Mouse (Mus musculus): ENCODE measurements around the gene Sytl2. TPM values are rescaled to one million over a fixed set of nuclear protein-coding genes. Genes with fewer than 3 reads are reported as not detected.

Sytl2 gene
- polyA plus RNA-seq, 1 experiment from 2014 or later: 21.9 TPM

DNA sequence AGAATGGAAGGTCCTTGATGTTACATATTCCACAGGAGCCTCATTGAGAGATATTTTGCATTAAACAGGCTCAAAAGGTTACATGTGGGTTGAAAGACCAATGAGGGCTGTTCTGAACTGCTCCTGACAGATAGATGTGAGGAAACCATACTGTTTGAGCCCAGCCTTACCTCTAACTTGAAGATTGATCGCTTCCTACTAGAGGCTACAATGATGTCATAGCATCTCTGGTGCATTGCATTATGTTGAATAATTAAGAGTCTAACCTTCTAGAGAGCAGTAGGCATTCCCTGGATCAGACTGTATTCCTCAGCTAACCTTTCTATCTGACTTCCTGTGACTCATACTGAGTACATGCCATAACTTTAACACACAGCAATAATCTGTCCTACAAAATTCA lies 17.4 kb downstream of the Sytl2 start:
- H3K4me3 ChIP-seq (ENCODE audit: low read depth, low read length): no peak overlapping the region
- no peaks in the 10 kb centered on the region for H3K27me3 ChIP-seq (ENCODE audit: control insufficient read depth, insufficient read depth, low read length)
- 93% methylated on average over 1 of the region's 1 CpGs for WGBS
- H3K27ac ChIP-seq (ENCODE audit: low read length): no peak overlapping the region
- no peaks in the 10 kb centered on the region for H3K4me1 ChIP-seq (ENCODE audit: control insufficient read depth, insufficient read depth, low read length)
- no peak overlapping the region for H3K9ac ChIP-seq (replicated peaks; ENCODE audit: low read depth, low read length)
- no peak overlapping the region for H3K4me2 ChIP-seq (replicated peaks; ENCODE audit: low read depth, low read length)
- no peaks in the 10 kb centered on the region for H3K36me3 ChIP-seq (ENCODE audit: control insufficient read depth, insufficient read depth, low read length)
- H3K9me3 ChIP-seq (ENCODE audit: control insufficient read depth, low read depth, low read length): no peaks in the 10 kb centered on the region
- no peak for ATAC-seq (ENCODE audit: insufficient number of reproducible peaks, insufficient read depth, low FRiP score, low read depth)

DNA sequence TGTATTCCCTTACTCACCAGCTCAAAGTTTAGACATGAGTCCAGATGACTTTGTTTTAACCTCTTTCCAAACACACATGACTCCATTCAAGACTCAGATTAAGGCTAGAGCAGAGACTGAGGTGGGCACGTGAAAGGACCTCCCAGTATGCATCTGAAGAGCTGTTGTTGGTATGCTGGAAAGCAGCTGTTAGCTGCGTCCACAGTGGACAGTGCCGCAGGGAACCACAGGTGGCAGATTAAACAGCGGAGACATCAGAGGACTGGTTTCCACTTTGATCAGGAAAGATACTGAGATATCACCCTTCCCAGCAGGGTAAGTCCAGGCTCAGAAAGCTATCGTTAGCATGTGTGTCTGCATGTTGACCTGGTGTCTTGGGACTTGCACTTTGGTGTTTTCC lies 18.1 kb downstream of the Sytl2 start:
- H3K4me3 ChIP-seq (ENCODE audit: low read depth, low read length): no peak overlapping the region
- no peak for ATAC-seq (ENCODE audit: insufficient number of reproducible peaks, insufficient read depth, low FRiP score, low read depth)
- WGBS: 52% methylated on average over 5 of the region's 5 CpGs

DNA sequence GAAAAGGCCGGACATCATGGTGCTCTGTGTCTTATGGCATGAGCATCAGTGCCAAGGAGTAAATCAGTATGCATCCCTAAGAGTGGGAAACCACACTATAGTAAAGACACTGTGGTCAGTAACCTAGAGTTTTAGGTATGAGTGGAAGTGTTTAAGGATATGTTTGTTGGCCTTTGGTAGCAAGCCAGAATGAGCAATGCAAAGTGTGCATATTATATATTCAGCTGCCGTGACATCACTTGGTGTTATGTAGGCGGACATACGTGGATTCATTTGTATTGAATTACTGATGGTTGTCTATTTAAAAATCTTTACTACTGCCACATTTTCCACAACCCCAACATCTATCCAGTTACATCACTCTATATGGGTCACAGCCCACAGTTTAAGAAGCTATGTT lies 23.1 kb downstream of the Sytl2 start:
- 96% methylated on average over 4 of the region's 4 CpGs for WGBS
- H3K4me1 ChIP-seq (ENCODE audit: control insufficient read depth, insufficient read depth, low read length): no peaks in the 10 kb centered on the region
- no peak for ATAC-seq (ENCODE audit: insufficient number of reproducible peaks, insufficient read depth, low FRiP score, low read depth)

More for the DNA sequence above, 18.1 kb downstream of the Sytl2 start:
- no peak overlapping the region for H3K4me2 ChIP-seq (replicated peaks; ENCODE audit: low read depth, low read length)
- no peaks in the 10 kb centered on the region for H3K4me1 ChIP-seq (ENCODE audit: control insufficient read depth, insufficient read depth, low read length)
- no peaks in the 10 kb centered on the region for H3K9me3 ChIP-seq (ENCODE audit: control insufficient read depth, low read depth, low read length)
- no peak overlapping the region for H3K27ac ChIP-seq (ENCODE audit: low read length)
- no peaks in the 10 kb centered on the region for H3K27me3 ChIP-seq (ENCODE audit: control insufficient read depth, insufficient read depth, low read length)
- H3K9ac ChIP-seq (replicated peaks; ENCODE audit: low read depth, low read length): no peak overlapping the region
- H3K36me3 ChIP-seq (ENCODE audit: control insufficient read depth, insufficient read depth, low read length): no peaks in the 10 kb centered on the region

DNA sequence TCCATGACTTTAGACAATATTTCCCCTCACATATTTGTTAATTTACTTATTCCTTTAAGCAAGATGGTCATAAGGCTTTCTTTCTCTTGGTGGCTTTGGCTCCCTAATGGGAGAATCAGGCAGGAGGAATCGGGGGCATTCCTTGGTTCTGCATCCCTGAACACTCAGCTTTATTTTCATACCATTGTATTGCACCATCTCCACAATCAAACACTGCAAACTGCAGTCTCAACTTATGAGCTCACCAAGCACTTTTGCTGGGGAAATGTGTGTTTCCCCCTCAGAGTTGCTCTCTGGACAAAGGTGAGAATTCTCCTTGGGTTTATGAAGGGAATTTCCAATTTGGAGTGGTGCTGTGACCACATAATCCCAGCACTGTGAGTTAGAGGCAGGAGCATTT lies 28.1 kb downstream of the Sytl2 start:
- no peak for ATAC-seq (ENCODE audit: insufficient number of reproducible peaks, insufficient read depth, low FRiP score, low read depth)
- H3K9me3 ChIP-seq (ENCODE audit: control insufficient read depth, low read depth, low read length): no peaks in the 10 kb centered on the region
- no peak overlapping the region for H3K27ac ChIP-seq (ENCODE audit: low read length)
- H3K36me3 ChIP-seq (ENCODE audit: control insufficient read depth, insufficient read depth, low read length): no peaks in the 10 kb centered on the region
- H3K4me3 ChIP-seq (ENCODE audit: low read depth, low read length): no peak overlapping the region
- no peaks in the 10 kb centered on the region for H3K27me3 ChIP-seq (ENCODE audit: control insufficient read depth, insufficient read depth, low read length)
- no peak overlapping the region for H3K4me2 ChIP-seq (replicated peaks; ENCODE audit: low read depth, low read length)
- H3K9ac ChIP-seq (replicated peaks; ENCODE audit: low read depth, low read length): no peak overlapping the region
- WGBS: 95% methylated on average over 1 of the region's 1 CpGs
- H3K4me1 ChIP-seq (ENCODE audit: control insufficient read depth, insufficient read depth, low read length): no peaks in the 10 kb centered on the region; the same call in 1 of the 2 replicates

More for the DNA sequence above, 23.1 kb downstream of the Sytl2 start:
- Histone ChIP-seq H3K36me3 (ENCODE audit: control insufficient read depth, insufficient read depth, low read length) (no peaks in the 10 kb centered on the region), H3K27me3 (ENCODE audit: control insufficient read depth, insufficient read depth, low read length) (no peaks in the 10 kb centered on the region), H3K27ac (ENCODE audit: low read length) (no peak overlapping the region), H3K4me3 (ENCODE audit: low read depth, low read length) (no peak overlapping the region), H3K9ac (replicated peaks; ENCODE audit: low read depth, low read length) (no peak overlapping the region), H3K4me2 (replicated peaks; ENCODE audit: low read depth, low read length) (no peak overlapping the region), H3K9me3 (ENCODE audit: control insufficient read depth, low read depth, low read length) (no peaks in the 10 kb centered on the region)

DNA sequence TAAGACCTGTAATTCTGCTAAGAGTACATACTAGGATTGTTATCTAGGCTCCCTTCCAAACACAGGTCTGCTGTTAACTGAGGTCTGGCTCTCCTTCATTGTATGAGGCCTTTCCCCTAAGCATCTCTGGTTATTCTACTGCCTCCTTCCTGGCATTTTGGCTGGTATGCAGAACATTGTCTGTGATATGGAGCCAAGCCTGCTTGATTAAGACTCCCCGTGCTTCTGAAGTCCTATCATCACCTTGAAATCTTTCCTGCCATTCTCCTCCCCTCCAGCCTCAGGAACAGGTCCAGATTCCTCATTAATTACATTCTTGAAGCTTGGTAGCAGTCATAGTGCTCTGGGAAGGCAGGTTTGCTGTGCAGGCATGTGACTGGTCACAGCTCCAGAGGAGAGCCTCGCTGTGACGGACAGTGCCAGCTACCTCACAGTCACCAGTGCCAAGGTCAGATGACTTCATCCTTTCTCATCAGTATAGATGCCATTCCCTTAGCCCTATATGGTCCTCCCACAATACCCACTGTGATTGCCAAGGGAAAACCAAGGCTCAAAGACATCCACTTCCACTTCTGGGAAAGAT lies 30.5 kb downstream of the Sytl2 start:
- Histone ChIP-seq H3K27ac (ENCODE audit: low read length) (no peak overlapping the region), H3K9me3 (ENCODE audit: control insufficient read depth, low read depth, low read length) (no peaks in the 10 kb centered on the region), H3K4me3 (ENCODE audit: low read depth, low read length) (no peak overlapping the region), H3K27me3 (ENCODE audit: control insufficient read depth, insufficient read depth, low read length) (no peaks in the 10 kb centered on the region), H3K4me1 (ENCODE audit: control insufficient read depth, insufficient read depth, low read length) (no peaks in the 10 kb centered on the region; the same call in 1 of the 2 replicates), H3K9ac (replicated peaks; ENCODE audit: low read depth, low read length) (no peak overlapping the region), H3K36me3 (ENCODE audit: control insufficient read depth, insufficient read depth, low read length) (no peaks in the 10 kb centered on the region), H3K4me2 (replicated peaks; ENCODE audit: low read depth, low read length) (no peak overlapping the region)
- ATAC-seq (ENCODE audit: insufficient number of reproducible peaks, insufficient read depth, low FRiP score, low read depth): no peak
- WGBS: 83% methylated on average over 3 of the region's 3 CpGs

DNA sequence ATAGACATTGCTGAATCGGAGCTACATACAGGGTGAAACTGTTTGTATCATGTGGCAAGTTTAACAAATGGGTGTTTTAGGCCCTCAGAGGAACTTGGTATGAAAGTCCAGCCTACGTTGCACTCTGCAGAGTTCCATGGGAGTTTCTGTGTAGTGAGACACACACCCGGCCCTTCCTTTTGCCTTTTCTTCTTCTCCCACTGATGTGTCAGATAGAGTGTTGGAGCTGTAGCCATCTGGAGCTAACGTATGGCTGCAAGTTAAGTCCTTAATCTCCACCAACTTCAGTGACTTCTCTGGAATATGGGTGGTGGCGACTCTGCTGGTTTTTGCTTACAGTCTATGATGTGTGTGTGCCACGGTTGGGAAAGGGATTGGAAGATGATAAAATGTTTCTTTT lies 32.3 kb downstream of the Sytl2 start:
- H3K4me3 ChIP-seq (ENCODE audit: low read depth, low read length): no peak overlapping the region

DNA sequence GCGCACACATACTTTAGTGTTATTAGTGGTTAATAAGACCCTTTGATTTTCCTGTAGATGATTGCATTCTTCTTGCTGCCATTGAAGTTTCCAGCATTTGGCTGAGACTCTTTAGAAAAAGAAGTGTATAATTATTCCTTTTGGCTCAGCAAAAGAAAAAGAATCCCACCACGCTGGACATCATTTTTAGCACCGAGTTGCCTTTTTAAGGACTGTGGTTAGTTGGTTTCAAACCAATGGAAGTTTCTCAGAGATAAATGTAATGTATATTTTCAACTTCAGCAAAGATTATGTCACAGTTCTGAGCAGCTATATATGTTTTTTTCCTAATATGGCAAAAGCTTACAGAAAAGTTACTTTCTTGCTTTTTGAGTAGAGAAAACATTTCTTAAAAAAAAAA lies 32.8 kb downstream of the Sytl2 start:
- H3K4me1 ChIP-seq (ENCODE audit: control insufficient read depth, insufficient read depth, low read length): no peaks in the 10 kb centered on the region; the same call in 1 of the 2 replicates
- H3K9me3 ChIP-seq (ENCODE audit: control insufficient read depth, low read depth, low read length): no peaks in the 10 kb centered on the region
- WGBS: 84% methylated on average over 3 of the region's 3 CpGs
- no peaks in the 10 kb centered on the region for H3K36me3 ChIP-seq (ENCODE audit: control insufficient read depth, insufficient read depth, low read length)
- no peak overlapping the region for H3K4me2 ChIP-seq (replicated peaks; ENCODE audit: low read depth, low read length)
- H3K27ac ChIP-seq (ENCODE audit: low read length): no peak overlapping the region
- H3K9ac ChIP-seq (replicated peaks; ENCODE audit: low read depth, low read length): no peak overlapping the region
- no peaks in the 10 kb centered on the region for H3K27me3 ChIP-seq (ENCODE audit: control insufficient read depth, insufficient read depth, low read length)
- H3K4me3 ChIP-seq (ENCODE audit: low read depth, low read length): no peak overlapping the region
- ATAC-seq (ENCODE audit: insufficient number of reproducible peaks, insufficient read depth, low FRiP score, low read depth): no peak

More for the DNA sequence above, 32.3 kb downstream of the Sytl2 start:
- no peak overlapping the region for H3K27ac ChIP-seq (ENCODE audit: low read length)
- WGBS: 71% methylated on average over 6 of the region's 6 CpGs
- no peaks in the 10 kb centered on the region for H3K27me3 ChIP-seq (ENCODE audit: control insufficient read depth, insufficient read depth, low read length)
- no peak overlapping the region for H3K4me2 ChIP-seq (replicated peaks; ENCODE audit: low read depth, low read length)
- H3K9ac ChIP-seq (replicated peaks; ENCODE audit: low read depth, low read length): no peak overlapping the region
- no peaks in the 10 kb centered on the region for H3K36me3 ChIP-seq (ENCODE audit: control insufficient read depth, insufficient read depth, low read length)
- ATAC-seq (ENCODE audit: insufficient number of reproducible peaks, insufficient read depth, low FRiP score, low read depth): no peak
- no peaks in the 10 kb centered on the region for H3K9me3 ChIP-seq (ENCODE audit: control insufficient read depth, low read depth, low read length)
- H3K4me1 ChIP-seq (ENCODE audit: control insufficient read depth, insufficient read depth, low read length): no peaks in the 10 kb centered on the region; the same call in 1 of the 2 replicates

DNA sequence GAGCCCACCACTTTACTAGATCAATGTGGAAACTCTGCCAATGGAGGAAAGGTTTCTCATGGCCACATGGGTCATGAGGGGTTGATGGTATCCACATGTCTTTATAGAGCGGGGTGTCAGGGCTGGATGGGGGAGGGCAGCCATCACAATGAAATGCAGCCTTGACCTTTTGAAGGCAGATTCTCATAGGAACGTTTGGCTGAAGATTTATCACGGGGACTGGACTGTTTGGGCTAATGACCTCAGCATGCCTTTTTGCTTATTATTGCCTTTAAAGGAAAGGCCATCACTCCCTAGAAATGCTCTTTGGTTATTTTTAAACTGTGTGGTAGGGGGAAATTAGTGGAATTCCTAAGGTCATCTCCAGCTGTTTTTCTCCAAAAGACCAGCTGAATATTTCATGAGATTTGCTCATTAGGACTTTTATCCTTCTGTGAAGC lies 33.7 kb downstream of the Sytl2 start:
- H3K4me2 ChIP-seq (replicated peaks; ENCODE audit: low read depth, low read length): no peak overlapping the region
- H3K36me3 ChIP-seq (ENCODE audit: control insufficient read depth, insufficient read depth, low read length): no peaks in the 10 kb centered on the region
- H3K4me3 ChIP-seq (ENCODE audit: low read depth, low read length): no peak overlapping the region
- no peak overlapping the region for H3K9ac ChIP-seq (replicated peaks; ENCODE audit: low read depth, low read length)
- no peaks in the 10 kb centered on the region for H3K27me3 ChIP-seq (ENCODE audit: control insufficient read depth, insufficient read depth, low read length)
- 50% methylated on average over 3 of the region's 3 CpGs for WGBS
- no peaks in the 10 kb centered on the region; the same call in 1 of the 2 replicates for H3K4me1 ChIP-seq (ENCODE audit: control insufficient read depth, insufficient read depth, low read length)
- ATAC-seq (ENCODE audit: insufficient number of reproducible peaks, insufficient read depth, low FRiP score, low read depth): no peak
- no peaks in the 10 kb centered on the region for H3K9me3 ChIP-seq (ENCODE audit: control insufficient read depth, low read depth, low read length)
- H3K27ac ChIP-seq (ENCODE audit: low read length): no peak overlapping the region

Data from stomach, embryonic 14.5 days (tissue).